Mouse (Mus musculus) heart, embryonic 11.5 days (tissue): ENCODE measurements around the gene Wtip. TPM values are rescaled to one million over a fixed set of nuclear protein-coding genes. Genes with fewer than 3 reads are reported as not detected.
A peak's percentile ranks its signal among the peaks of the same experiment; 100 is the strongest.
"Not testable (repeated sequence)": the region's sequence is repeated elsewhere in the genome, so short reads cannot be mapped to it uniquely, and the experiment has no call there.

Experiments used
- ATAC-seq: fragments of 200-750 bp; cut with Nextera tagmentation; replicated peaks from 2 replicates; pipeline ENCODE4 v1.8.0; 2017; ENCODE audit warnings: moderate library complexity; ENCODE audit not compliant: insufficient number of reproducible peaks, low FRiP score, low TSS enrichment
- H3K27ac ChIP-seq: fragments of 300-500 bp; sonication (generic); 2 replicates; pipeline ENCODE4 v1.5.1; 2014; ENCODE audit warnings: mild to moderate bottlenecking, low read depth, low read length
- H3K27me3 ChIP-seq: fragments of 300-500 bp; sonication (generic); 2 replicates; pipeline ENCODE4 v1.6.1; 2014; ENCODE audit warnings: mild to moderate bottlenecking, low read length, mixed read lengths; ENCODE audit not compliant: control insufficient read depth, insufficient read depth
- H3K36me3 ChIP-seq: fragments of 300-500 bp; sonication (generic); 2 replicates; pipeline ENCODE4 v1.6.1; 2014; ENCODE audit warnings: mild to moderate bottlenecking, low read length, moderate library complexity, mixed read lengths; ENCODE audit not compliant: control insufficient read depth, insufficient read depth
- H3K4me1 ChIP-seq: fragments of 300-500 bp; sonication (generic); 2 replicates; pipeline ENCODE4 v1.6.1; 2014; ENCODE audit warnings: low read length; ENCODE audit not compliant: control insufficient read depth, insufficient read depth
- H3K4me2 ChIP-seq: fragments of 300-500 bp; sonication (generic); 2 replicates; pipeline ENCODE4 v1.6.1; 2014; ENCODE audit warnings: mild to moderate bottlenecking, moderate library complexity
- H3K4me3 ChIP-seq: fragments of 300-500 bp; sonication (generic); 2 replicates; pipeline ENCODE4 v1.5.1; 2014; ENCODE audit warnings: low read depth, low read length
- H3K9ac ChIP-seq: fragments of 300-500 bp; sonication (generic); 2 replicates; pipeline ENCODE4 v1.6.1; 2014; ENCODE audit warnings: mild to moderate bottlenecking, low read depth, low read length, moderate library complexity
- H3K9me3 ChIP-seq: fragments of 300-500 bp; sonication (generic); replicated peaks from 2 replicates; pipeline ENCODE4 v1.6.1; 2016; ENCODE audit warnings: low read length; ENCODE audit not compliant: control insufficient read depth
- WGBS: fragments of 180-500 bp; shearing (Covaris S2); extraction: QIAGEN DNeasy Blood & Tissue Kit; methylation state at CpG from one replicate; pipeline ENCODE4 v1.1.7; 2014; ENCODE audit not compliant: insufficient replicate concordance; 5-methylcytosine and 5-hydroxymethylcytosine counted together
- polyA plus RNA-seq: library from polyadenylated mRNA; unstranded; fragments of >200 nt; fragmentation: Nextera tagmentation; extraction: Ambion mirVana; gene quantifications from 2 replicates; pipeline ENCODE4 v1.2.1, GENCODE M21; 2014

Wtip gene
- polyA plus RNA-seq, 1 experiment from 2014 or later: 7.4 TPM

DNA sequence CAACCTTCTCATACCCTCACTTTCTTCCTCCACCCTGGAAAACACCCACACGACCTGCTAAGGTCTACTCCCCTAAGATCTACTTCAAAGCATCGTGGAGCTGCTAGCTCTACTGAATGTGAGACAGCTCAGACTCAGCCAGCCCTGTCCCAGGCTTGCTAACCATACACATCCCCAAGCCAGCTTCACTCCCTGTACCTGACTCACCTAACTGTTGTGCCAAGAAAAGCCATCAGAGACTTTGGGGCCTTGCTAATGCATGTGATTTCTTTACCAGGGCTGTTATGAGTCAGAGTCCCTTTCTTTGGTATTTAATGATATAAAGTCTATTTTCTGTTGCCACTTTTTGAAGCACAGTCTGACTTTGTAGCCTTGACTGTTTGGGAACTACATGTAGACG lies 1.9 kb downstream of the Wtip start:
- H3K9ac ChIP-seq: no peak overlapping the region
- H3K4me3 ChIP-seq: no peak overlapping the region
- peaks cover 5% of the 10 kb centered on the region; the same call in 1 of the 2 replicates for H3K9me3 ChIP-seq
- no peaks in the 10 kb centered on the region for H3K27me3 ChIP-seq
- no peak for ATAC-seq
- peaks cover 4% of the 10 kb centered on the region; the same call in 1 of the 2 replicates for H3K36me3 ChIP-seq
- H3K4me2 ChIP-seq: peak overlapping the region; percentile 73
- peaks cover 9% of the 10 kb centered on the region for H3K4me1 ChIP-seq
- H3K27ac ChIP-seq: no peak overlapping the region
- 61% methylated on average over 3 of the region's 3 CpGs for WGBS

DNA sequence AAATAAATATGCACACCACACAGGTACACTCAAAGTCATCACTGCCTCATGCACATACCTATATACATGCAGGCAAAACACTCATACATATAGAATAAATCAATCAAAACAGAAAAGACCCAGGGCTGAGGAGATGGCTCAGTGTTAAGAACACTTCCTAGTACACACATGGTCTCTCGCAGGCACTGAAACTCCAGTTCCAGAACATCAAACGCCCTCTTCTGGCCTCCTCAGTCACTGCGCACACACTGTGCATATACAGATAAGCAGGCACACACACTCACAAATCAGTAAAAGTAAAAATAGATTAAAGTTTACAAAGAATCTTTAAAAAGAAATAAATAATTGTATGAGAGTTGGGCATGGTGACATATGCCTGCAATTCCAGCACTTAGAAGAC lies 6.8 kb downstream of the Wtip start:
- Histone ChIP-seq H3K27me3 (no peaks in the 10 kb centered on the region), H3K4me3 (no peak overlapping the region), H3K4me1 (no peaks in the 10 kb centered on the region), H3K27ac (peak overlapping the region; percentile 41; the same call in 1 of the 2 replicates), H3K9ac (no peak overlapping the region), H3K4me2 (no peak overlapping the region), H3K9me3 (peaks cover 5% of the 10 kb centered on the region; the same call in 1 of the 2 replicates), H3K36me3 (peaks cover 11% of the 10 kb centered on the region)
- 82% methylated on average over 3 of the region's 3 CpGs for WGBS
- no peak for ATAC-seq

DNA sequence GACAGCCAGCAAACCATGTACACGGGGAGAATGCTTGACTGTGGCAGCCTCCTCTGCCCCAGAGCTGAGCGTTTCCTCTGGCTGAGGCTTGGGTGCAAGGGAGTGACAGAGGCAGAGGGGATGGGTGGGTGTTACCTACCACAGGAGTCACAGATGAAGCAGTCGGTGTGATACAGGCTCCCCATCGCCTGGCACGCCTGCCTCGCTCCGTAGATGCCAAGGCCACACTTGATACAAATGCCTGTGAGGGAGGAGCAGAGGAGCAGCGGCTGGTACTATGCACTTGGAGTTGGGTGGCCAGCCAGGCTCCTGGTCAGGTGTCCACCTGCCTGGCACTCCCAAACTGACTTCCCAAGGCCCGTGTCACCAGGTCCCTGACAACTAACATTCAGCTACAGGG lies 7.7 kb downstream of the Wtip start:
- no peak for ATAC-seq
- Histone ChIP-seq H3K9ac (no peak overlapping the region), H3K4me1 (no peaks in the 10 kb centered on the region), H3K36me3 (peaks cover 11% of the 10 kb centered on the region), H3K27ac (0 out of 2 replicates have a peak overlapping the region, but pooled peaks have one; percentile 41), H3K4me3 (no peak overlapping the region), H3K9me3 (peaks cover 5% of the 10 kb centered on the region; the same call in 1 of the 2 replicates), H3K4me2 (no peak overlapping the region), H3K27me3 (no peaks in the 10 kb centered on the region)
- WGBS: 91% methylated on average over 9 of the region's 9 CpGs

DNA sequence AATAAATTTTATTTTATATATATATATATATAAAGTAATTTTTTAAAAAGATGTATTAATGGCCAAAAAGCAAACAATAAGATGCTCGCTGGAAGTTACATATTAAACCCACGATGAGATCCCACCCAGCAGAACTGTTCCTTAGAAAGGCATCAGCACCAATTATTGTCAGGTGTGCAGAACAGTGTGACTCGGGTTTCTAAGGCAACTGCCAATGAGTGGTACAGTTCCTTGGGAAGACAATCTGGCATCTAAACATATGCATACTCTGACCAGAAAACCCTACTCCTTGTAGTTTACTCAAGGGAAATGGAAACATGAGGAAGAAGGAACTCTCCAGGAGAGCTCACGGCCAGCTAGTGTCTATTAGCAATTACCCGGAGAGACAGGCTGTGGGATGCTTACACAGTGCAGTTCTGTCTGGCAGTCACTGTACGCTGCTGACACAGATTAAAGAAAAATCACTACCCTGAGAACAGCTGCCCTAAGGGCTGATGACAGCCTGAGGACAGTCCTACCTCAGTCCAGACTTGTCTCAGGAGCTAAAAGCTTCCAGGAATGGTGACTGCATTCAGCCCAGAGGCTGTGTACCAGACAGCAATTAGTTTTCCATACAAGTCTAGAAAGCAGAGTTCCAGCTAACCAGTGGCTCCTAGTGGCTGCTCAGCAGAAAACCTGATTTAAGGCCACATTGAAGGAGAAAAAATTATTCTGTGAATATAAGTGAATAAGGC lies 9.9 kb downstream of the Wtip start:
- Histone ChIP-seq H3K4me2 (no peak overlapping the region), H3K4me1 (no peaks in the 10 kb centered on the region), H3K36me3 (peaks cover 11% of the 10 kb centered on the region), H3K27me3 (no peaks in the 10 kb centered on the region), H3K27ac (no peak overlapping the region), H3K9ac (no peak overlapping the region), H3K9me3 (peaks cover 5% of the 10 kb centered on the region; the same call in 1 of the 2 replicates), H3K4me3 (no peak overlapping the region)
- no peak for ATAC-seq
- 80% methylated on average over 6 of the region's 6 CpGs for WGBS

DNA sequence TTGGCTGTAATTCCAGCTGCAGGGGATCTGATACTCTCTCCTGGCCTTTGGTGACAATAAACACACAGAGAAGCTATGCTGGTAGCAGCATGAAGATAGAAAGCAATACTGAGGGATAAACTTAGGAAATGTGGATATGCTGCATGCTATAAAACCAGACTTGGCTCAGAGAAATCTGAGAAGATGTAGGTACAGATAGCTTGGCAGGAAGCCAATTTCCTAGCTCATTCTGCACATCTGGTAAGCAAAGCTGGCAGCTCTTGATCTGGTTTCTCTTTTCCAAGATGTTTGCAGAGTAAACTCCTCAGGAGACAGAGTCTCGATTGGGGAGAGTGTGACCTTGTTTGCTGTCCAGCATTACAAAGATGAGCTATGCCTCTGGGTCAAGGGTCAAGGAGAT lies 12.4 kb downstream of the Wtip start:
- not testable (repeated sequence) for H3K27me3 ChIP-seq, H3K27ac ChIP-seq, H3K4me1 ChIP-seq, H3K9ac ChIP-seq, H3K4me3 ChIP-seq, H3K4me2 ChIP-seq, H3K9me3 ChIP-seq, ATAC-seq
- peaks cover 18% of the 10 kb centered on the region for H3K36me3 ChIP-seq
- WGBS: 52% methylated on average over 1 of the region's 1 CpGs

DNA sequence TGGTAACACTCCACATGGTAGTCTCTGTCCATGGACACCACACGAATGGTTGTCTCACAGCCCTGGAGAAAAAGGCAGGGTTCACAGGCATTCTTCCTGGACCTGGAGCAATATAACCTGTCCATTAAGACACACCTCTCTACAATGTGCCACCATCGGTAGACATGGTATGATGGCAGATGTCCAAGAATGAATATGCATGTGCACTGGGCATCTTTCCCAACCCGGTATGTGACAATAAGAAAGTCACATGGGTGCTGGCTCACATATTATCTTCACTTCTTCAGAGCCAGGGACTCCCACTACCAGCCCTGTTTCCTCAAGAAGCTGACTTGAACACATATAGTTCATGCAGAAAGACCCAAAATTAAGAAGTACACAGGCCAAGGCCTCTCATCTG lies 16.5 kb downstream of the Wtip start:
- Histone ChIP-seq H3K9me3 (no peaks in the 10 kb centered on the region), H3K4me3 (no peak overlapping the region), H3K4me2 (no peak overlapping the region), H3K27ac (no peak overlapping the region), H3K36me3 (peaks cover 27% of the 10 kb centered on the region), H3K9ac (no peak overlapping the region), H3K27me3 (no peaks in the 10 kb centered on the region), H3K4me1 (no peaks in the 10 kb centered on the region)
- ATAC-seq: no peak
- 86% methylated on average over 3 of the region's 3 CpGs for WGBS

DNA sequence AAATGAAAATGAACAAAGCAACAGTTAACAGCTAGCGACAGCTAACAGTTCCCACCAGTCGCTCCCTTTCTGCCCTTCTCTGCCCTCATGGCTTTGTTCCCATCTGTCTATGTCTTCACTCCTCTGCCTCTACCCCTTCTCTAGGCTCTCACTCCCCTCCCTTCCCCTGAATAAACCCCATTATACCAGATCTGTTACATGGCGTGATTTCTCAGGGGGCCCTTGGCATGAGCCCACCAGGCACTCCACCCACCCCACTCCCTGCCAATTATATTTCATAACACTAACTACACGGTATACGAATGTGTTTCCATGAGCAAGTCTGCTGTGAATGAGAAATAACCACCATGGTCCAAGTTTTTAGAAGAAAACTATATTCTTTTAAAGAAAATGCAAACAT lies 23.9 kb downstream of the Wtip start:
- H3K4me1 ChIP-seq: no peaks in the 10 kb centered on the region
- ATAC-seq: no peak
- no peak overlapping the region for H3K27ac ChIP-seq
- H3K36me3 ChIP-seq: peaks cover 12% of the 10 kb centered on the region
- H3K4me3 ChIP-seq: no peak overlapping the region
- H3K9me3 ChIP-seq: no peaks in the 10 kb centered on the region
- no peaks in the 10 kb centered on the region for H3K27me3 ChIP-seq
- no peak overlapping the region for H3K9ac ChIP-seq
- H3K4me2 ChIP-seq: no peak overlapping the region
- WGBS: 84% methylated on average over 5 of the region's 5 CpGs

DNA sequence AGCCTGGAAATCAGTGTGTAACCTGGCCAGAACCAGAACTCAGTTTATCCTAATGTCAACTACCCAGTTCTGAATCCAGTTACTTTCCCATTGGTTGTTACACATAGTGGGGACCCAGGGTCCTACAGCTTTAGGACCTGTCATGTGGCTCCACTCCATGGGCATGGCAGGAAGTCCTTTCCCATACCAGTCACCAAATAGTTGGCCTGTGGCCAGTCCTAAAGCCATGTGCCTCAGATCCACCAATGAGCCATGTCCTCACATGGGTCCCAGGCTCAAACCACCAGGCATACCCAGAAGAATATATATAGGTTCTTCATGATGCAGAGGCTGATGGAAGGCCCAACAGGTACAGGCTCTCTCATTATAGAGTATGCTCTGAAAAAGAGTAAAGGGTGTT lies 31.8 kb downstream of the Wtip start:
- H3K4me1 ChIP-seq: no peaks in the 10 kb centered on the region
- ATAC-seq: no peak

DNA sequence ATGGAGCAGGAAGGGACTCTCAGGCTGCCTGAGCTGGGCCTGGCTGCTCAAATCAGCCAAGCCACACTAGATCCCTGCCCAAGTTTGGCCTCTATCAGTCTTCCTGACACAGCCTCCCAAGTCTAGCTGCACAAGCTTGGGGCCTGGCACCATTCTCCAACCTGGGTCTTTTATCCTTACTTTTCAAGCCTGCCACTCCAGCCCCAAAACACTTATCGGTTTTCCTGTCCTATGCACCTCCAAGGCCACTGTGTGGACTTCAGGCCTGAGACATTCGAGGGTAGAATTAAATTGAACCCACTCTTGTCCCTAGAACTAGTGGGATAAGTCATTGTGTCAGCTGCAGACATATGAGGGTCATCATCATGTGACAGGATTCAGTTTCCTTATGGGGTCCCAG lies 33.1 kb downstream of the Wtip start:
- H3K9me3 ChIP-seq: peaks cover 7% of the 10 kb centered on the region
- no peaks in the 10 kb centered on the region for H3K27me3 ChIP-seq
- no peaks in the 10 kb centered on the region for H3K36me3 ChIP-seq
- no peak overlapping the region for H3K9ac ChIP-seq
- H3K4me2 ChIP-seq: no peak overlapping the region
- H3K27ac ChIP-seq: no peak overlapping the region
- no peak overlapping the region for H3K4me3 ChIP-seq
- no peak for ATAC-seq
- WGBS: 72% methylated on average over 2 of the region's 2 CpGs
- no peaks in the 10 kb centered on the region for H3K4me1 ChIP-seq

More for the DNA sequence above, 31.8 kb downstream of the Wtip start:
- Histone ChIP-seq H3K36me3 (no peaks in the 10 kb centered on the region), H3K4me2 (no peak overlapping the region), H3K4me3 (no peak overlapping the region), H3K9ac (no peak overlapping the region), H3K27me3 (no peaks in the 10 kb centered on the region), H3K27ac (no peak overlapping the region), H3K9me3 (peaks cover 3% of the 10 kb centered on the region; the same call in 1 of the 2 replicates)
